Mouse (Mus musculus) bone marrow, adult 2 months (tissue): ENCODE measurements around the gene Osbpl3.

Experiments
- CTCF ChIP-seq: fragments of 200-500 bp; IDR thresholded peaks from 2 replicates; pipeline ENCODE4 v1.5.1; 2011; ENCODE audit warnings: low read length, control low read depth; ENCODE audit not compliant: control insufficient read depth, insufficient read depth
- POLR2A ChIP-seq: fragments of 200-500 bp; IDR thresholded peaks from 2 replicates; pipeline ENCODE4 v1.6.1; 2011; ENCODE audit warnings: low read depth, mild to moderate bottlenecking, control low read depth, low read length, borderline replicate concordance; ENCODE audit not compliant: control insufficient read depth

DNA sequence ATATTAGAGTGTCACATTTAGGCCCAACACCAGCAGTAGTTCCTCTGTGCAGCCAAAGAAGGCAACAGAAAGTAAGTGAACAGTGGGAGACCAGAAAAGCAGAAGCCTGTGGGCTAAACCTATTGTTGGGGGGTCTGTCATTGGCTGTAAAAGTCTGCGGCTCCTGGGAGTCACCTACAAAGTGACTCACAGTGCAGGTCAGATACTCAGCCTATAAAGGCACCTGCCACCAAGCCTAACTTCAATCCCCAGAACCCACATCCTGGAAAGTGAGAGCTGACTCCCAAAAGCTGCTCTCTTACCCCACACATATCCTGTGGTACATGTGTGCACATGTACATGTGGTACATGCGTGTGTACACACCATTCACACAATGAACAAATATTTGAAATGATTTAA is 124.5 kb downstream of the Osbpl3 start:
- TF ChIP-seq CTCF, result no peak
- TF ChIP-seq POLR2A, result no peak
